Mouse (Mus musculus) embryonic facial prominence, embryonic 10.5 days (tissue): ENCODE results near the gene Hist2h2aa1. TPM values are rescaled to one million over a fixed set of nuclear protein-coding genes. Genes with fewer than 3 reads are reported as not detected.
"Not testable (repeated sequence)": the region's sequence is repeated elsewhere in the genome, so short reads cannot be mapped to it uniquely, and the experiment has no call there.

ENCODE experiments used
- DNase-seq: peaks from one replicate; pipeline ENCODE4 v3.0.0-alpha.2; 2017; ENCODE audit warnings: low spot score
- H3K27ac ChIP-seq: fragments of 300-500 bp; sonication (generic); replicated peaks from 2 replicates; pipeline ENCODE4 v1.5.1; 2016; ENCODE audit warnings: mild to moderate bottlenecking
- H3K27me3 ChIP-seq: fragments of 300-500 bp; sonication (generic); replicated peaks from 2 replicates; pipeline ENCODE4 v1.6.1; 2016; ENCODE audit warnings: low read depth, mild to moderate bottlenecking; ENCODE audit not compliant: poor library complexity, severe bottlenecking
- H3K36me3 ChIP-seq: fragments of 300-500 bp; sonication (generic); replicated peaks from 2 replicates; pipeline ENCODE4 v1.6.1; 2016; ENCODE audit warnings: mild to moderate bottlenecking, moderate library complexity
- H3K4me1 ChIP-seq: fragments of 300-500 bp; sonication (generic); 2 replicates; pipeline ENCODE4 v1.6.1; 2016
- H3K4me3 ChIP-seq: fragments of 300-500 bp; sonication (generic); 2 replicates; pipeline ENCODE4 v1.5.1; 2016; ENCODE audit warnings: mild to moderate bottlenecking, moderate library complexity
- H3K9me3 ChIP-seq: fragments of 300-500 bp; sonication (generic); 2 replicates; pipeline ENCODE4 v1.6.1; 2016; ENCODE audit warnings: mild to moderate bottlenecking
- WGBS: fragments of 180-500 bp; shearing (Covaris S2); methylation state at CpG from one replicate; pipeline ENCODE4 v1.1.7; 2016; 5-methylcytosine and 5-hydroxymethylcytosine counted together
- polyA plus RNA-seq: library from polyadenylated mRNA; unstranded; fragments of >200 nt; fragmentation: Nextera tagmentation; extraction: Ambion mirVana; gene quantifications from 2 replicates; pipeline ENCODE4 v1.2.1, GENCODE M21; 2016

Gene Hist2h2aa1
- polyA plus RNA-seq, 1 experiment from 2014 or later, result 8.6 TPM

GRCm38 (mm10) chr3:96220131-96220764 is 25.0 kb upstream of the Hist2h2aa1 start:
- peak; percentile 64 for DNase-seq
- not testable (repeated sequence) for H3K9me3 ChIP-seq, H3K27me3 ChIP-seq, H3K36me3 ChIP-seq
- WGBS, result under 1% methylated on average over 40 of the region's 47 CpGs
- Histone ChIP-seq H3K4me1 (peaks cover 46% of the 10 kb centered on the region), H3K27ac (peak overlapping the region; percentile 97), H3K4me3 (peak overlapping the region; percentile 70)

GRCm38 (mm10) chr3:96220765-96221639 is 24.3 kb upstream of the Hist2h2aa1 start, which contains the start of the genes Hist2h2ac and Hist2h2be:
Gene Hist2h2ac, minus strand, starts transcription at chr3:96220880.
Gene Hist2h2be, plus strand, starts transcription at chr3:96221119.
- Histone ChIP-seq H3K27me3 (no peaks in the 10 kb centered on the region; the same call in 1 of the 2 replicates), H3K4me3 (peak within 1 kb of the TSS; percentile 70), H3K9me3 (no peaks in the 10 kb centered on the region), H3K36me3 (no peaks in the 10 kb centered on the region), H3K4me1 (peaks cover 47% of the 10 kb centered on the region), H3K27ac (peak within 1 kb of the TSS; percentile 97)
- WGBS, result under 1% methylated on average over 43 of the region's 43 CpGs
- peak; percentile 87 for DNase-seq

- 22% methylated on average over 9 of the region's 9 CpGs for WGBS
- peak; percentile 26 for DNase-seq
Observed at GRCm38 (mm10) chr3:96221640-96222038, 23.7 kb upstream of the Hist2h2aa1 start.

GRCm38 (mm10) chr3:96222774-96223173 is 22.5 kb upstream of the Hist2h2aa1 start:
- H3K4me1 ChIP-seq, result peaks cover 65% of the 10 kb centered on the region
- WGBS, result 89% methylated on average over 4 of the region's 4 CpGs
- no peak overlapping the region; the same call in 1 of the 2 replicates for H3K27ac ChIP-seq
- H3K27me3 ChIP-seq, result no peaks in the 10 kb centered on the region
- no peaks in the 10 kb centered on the region for H3K36me3 ChIP-seq
- peak overlapping the region; percentile 70; the same call in 1 of the 2 replicates for H3K4me3 ChIP-seq
- no peak for DNase-seq
- H3K9me3 ChIP-seq, result no peaks in the 10 kb centered on the region

More at GRCm38 (mm10) chr3:96221640-96222038, 23.7 kb upstream of the Hist2h2aa1 start:
- H3K4me3 ChIP-seq, result peak overlapping the region; percentile 70
- H3K27ac ChIP-seq, result peak overlapping the region; percentile 97
- no peaks in the 10 kb centered on the region; the same call in 1 of the 2 replicates for H3K27me3 ChIP-seq
- no peaks in the 10 kb centered on the region for H3K9me3 ChIP-seq
- H3K36me3 ChIP-seq, result no peaks in the 10 kb centered on the region
- peaks cover 54% of the 10 kb centered on the region for H3K4me1 ChIP-seq

- WGBS, result 28% methylated on average over 2 of the region's 2 CpGs
- Histone ChIP-seq H3K9me3 (no peaks in the 10 kb centered on the region), H3K27ac (peak overlapping the region; percentile 48), H3K36me3 (no peaks in the 10 kb centered on the region), H3K4me3 (no peak overlapping the region), H3K4me1 (peaks cover 54% of the 10 kb centered on the region), H3K27me3 (no peaks in the 10 kb centered on the region)
- DNase-seq, result no peak
Observed at GRCm38 (mm10) chr3:96225421-96225820, 19.9 kb upstream of the Hist2h2aa1 start.

- Histone ChIP-seq H3K36me3 (no peaks in the 10 kb centered on the region), H3K27me3 (no peaks in the 10 kb centered on the region), H3K9me3 (no peaks in the 10 kb centered on the region), H3K4me3 (no peak overlapping the region), H3K27ac (peak overlapping the region; percentile 30), H3K4me1 (peaks cover 44% of the 10 kb centered on the region)
- 69% methylated on average over 8 of the region's 8 CpGs for WGBS
- DNase-seq, result no peak
Observed at GRCm38 (mm10) chr3:96226695-96227648, 18.3 kb upstream of the Hist2h2aa1 start.

GRCm38 (mm10) chr3:96228828-96229227 is 16.5 kb upstream of the Hist2h2aa1 start:
- H3K36me3 ChIP-seq, result no peaks in the 10 kb centered on the region
- peaks cover 27% of the 10 kb centered on the region for H3K4me1 ChIP-seq
- H3K9me3 ChIP-seq, result no peaks in the 10 kb centered on the region
- H3K27me3 ChIP-seq, result no peaks in the 10 kb centered on the region
- no peak for DNase-seq
- no peak overlapping the region for H3K4me3 ChIP-seq
- WGBS, result 73% methylated on average over 2 of the region's 2 CpGs
- no peak overlapping the region for H3K27ac ChIP-seq

GRCm38 (mm10) chr3:96230404-96230803 is 14.9 kb upstream of the Hist2h2aa1 start:
- no peaks in the 10 kb centered on the region for H3K9me3 ChIP-seq
- no peak overlapping the region for H3K27ac ChIP-seq
- DNase-seq, result no peak
- H3K4me3 ChIP-seq, result no peak overlapping the region
- WGBS, result 74% methylated on average over 2 of the region's 2 CpGs
- H3K4me1 ChIP-seq, result peaks cover 22% of the 10 kb centered on the region
- no peaks in the 10 kb centered on the region for H3K27me3 ChIP-seq
- no peaks in the 10 kb centered on the region for H3K36me3 ChIP-seq

- no peaks in the 10 kb centered on the region for H3K36me3 ChIP-seq
- H3K9me3 ChIP-seq, result no peaks in the 10 kb centered on the region
- H3K4me3 ChIP-seq, result no peak overlapping the region
- WGBS, result 75% methylated on average over 4 of the region's 4 CpGs
- H3K4me1 ChIP-seq, result peaks cover 17% of the 10 kb centered on the region
- H3K27ac ChIP-seq, result no peak overlapping the region
- no peaks in the 10 kb centered on the region for H3K27me3 ChIP-seq
- no peak for DNase-seq
Observed at GRCm38 (mm10) chr3:96230910-96231757, 14.2 kb upstream of the Hist2h2aa1 start.

- Histone ChIP-seq H3K4me1 (peaks cover 12% of the 10 kb centered on the region), H3K36me3 (no peaks in the 10 kb centered on the region), H3K27ac (no peak overlapping the region), H3K4me3 (no peak overlapping the region), H3K9me3 (no peaks in the 10 kb centered on the region), H3K27me3 (no peaks in the 10 kb centered on the region)
- WGBS, result 66% methylated on average over 2 of the region's 2 CpGs
- DNase-seq, result no peak
Observed at GRCm38 (mm10) chr3:96231758-96232120, 13.6 kb upstream of the Hist2h2aa1 start.

GRCm38 (mm10) chr3:96234914-96235313 is 10.4 kb upstream of the Hist2h2aa1 start:
- peaks cover 11% of the 10 kb centered on the region for H3K4me1 ChIP-seq
- no peaks in the 10 kb centered on the region for H3K36me3 ChIP-seq
- no peak overlapping the region for H3K4me3 ChIP-seq
- H3K27me3 ChIP-seq, result no peaks in the 10 kb centered on the region
- DNase-seq, result no peak
- 88% methylated on average over 2 of the region's 2 CpGs for WGBS
- H3K27ac ChIP-seq, result no peak overlapping the region
- no peaks in the 10 kb centered on the region for H3K9me3 ChIP-seq
